Mouse (Mus musculus): ENCODE results near the gene Caprin2. TPM values are rescaled to one million over a fixed set of nuclear protein-coding genes. Genes with fewer than 3 reads are reported as not detected.
A peak's percentile ranks its signal among the peaks of the same experiment; 100 is the strongest.
"Not testable (repeated sequence)": the region's sequence is repeated elsewhere in the genome, so short reads cannot be mapped to it uniquely, and the experiment has no call there.

The Caprin2 gene
- total RNA-seq, 1 experiment: 25.7 TPM

- Histone ChIP-seq H3K36me3 (ENCODE audit: control insufficient read depth, insufficient read depth, low read length, poor library complexity, severe bottlenecking) (peaks cover 26% of the 10 kb centered on the region), H3K27ac (ENCODE audit: insufficient read depth, low read depth, low read length, poor library complexity, severe bottlenecking) (no peak overlapping the region), H3K9ac (ENCODE audit: insufficient read depth, low read depth, low read length, poor library complexity, severe bottlenecking) (peak overlapping the region; percentile 5; the same call in 1 of the 2 replicates), H3K4me1 (ENCODE audit: control insufficient read depth in 2 of 2, insufficient read depth in 2 of 2, low read length in 2 of 2, poor library complexity in 1 of 2) (peaks cover 9 to 12% of the 10 kb centered on the region in 2 experiments), H3K4me3 (ENCODE audit: insufficient read depth in 1 of 2, low read depth in 1 of 2, low read length in 2 of 2, poor library complexity in 1 of 2, severe bottlenecking in 1 of 2) (peak overlapping the region in 1 of 2 experiments; percentile 1; a peak in 1 of 4 replicates), H3K9me3 (ENCODE audit: control insufficient read depth, insufficient read depth, low read depth, low read length) (no peaks in the 10 kb centered on the region)
- DNase-seq (ENCODE audit: low read depth, low spot score): no peak
- TF ChIP-seq CHD2 (IDR thresholded peaks at IDR 0.05; ENCODE audit: low read depth, low read length): no peak
- no peak for TF ChIP-seq HCFC1 (IDR thresholded peaks at IDR 0.05; ENCODE audit: borderline replicate concordance, insufficient read depth, low read length)
- no peak for TF ChIP-seq MAFK (IDR thresholded peaks at IDR 0.05; ENCODE audit: insufficient read depth, low read depth, low read length)
- TF ChIP-seq ZNF384 (IDR thresholded peaks at IDR 0.05; ENCODE audit: low read depth, low read length): no peak
- no peak for TF ChIP-seq ZC3H11A (IDR thresholded peaks at IDR 0.05; ENCODE audit: borderline replicate concordance, low read depth, low read length)
- in situ Hi-C loops (cut with MboI; ENCODE audit: low sequenced_read_pairs in 2 of 2, unreplicated experiment in 2 of 2): no loop called here
These were observed 46.4 kb upstream of the Caprin2 start for GRCm38 (mm10) chr6:148942406-148942805.

GRCm38 (mm10) chr6:148941880-148942279 lies 45.8 kb upstream of the Caprin2 start:
- no peak overlapping the region for H3K27ac ChIP-seq (ENCODE audit: insufficient read depth, low read depth, low read length, poor library complexity, severe bottlenecking)
- H3K36me3 ChIP-seq (ENCODE audit: control insufficient read depth, insufficient read depth, low read length, poor library complexity, severe bottlenecking): peaks cover 26% of the 10 kb centered on the region
- no peak for DNase-seq (ENCODE audit: low read depth, low spot score)
- H3K4me1 ChIP-seq (ENCODE audit: control insufficient read depth in 2 of 2, insufficient read depth in 2 of 2, low read length in 2 of 2, poor library complexity in 1 of 2): peaks cover 9 to 11% of the 10 kb centered on the region in 2 experiments; a peak in 3 of 4 replicates
- TF ChIP-seq HCFC1 (IDR thresholded peaks at IDR 0.05; ENCODE audit: borderline replicate concordance, insufficient read depth, low read length): no peak
- H3K9me3 ChIP-seq (ENCODE audit: control insufficient read depth, insufficient read depth, low read depth, low read length): no peaks in the 10 kb centered on the region
- H3K4me3 ChIP-seq (ENCODE audit: insufficient read depth in 1 of 2, low read depth in 1 of 2, low read length in 2 of 2, poor library complexity in 1 of 2, severe bottlenecking in 1 of 2): peak overlapping the region; percentile 29 to 33; a peak in 3 of 4 replicates
- H3K9ac ChIP-seq (ENCODE audit: insufficient read depth, low read depth, low read length, poor library complexity, severe bottlenecking): 0 out of 2 replicates have a peak overlapping the region, but pooled peaks have one; percentile 7
- in situ Hi-C loops (cut with MboI; ENCODE audit: low sequenced_read_pairs in 2 of 2, unreplicated experiment in 2 of 2): no loop called here

- H3K4me3 ChIP-seq (ENCODE audit: insufficient read depth in 1 of 2, low read depth in 1 of 2, low read length in 2 of 2, poor library complexity in 1 of 2, severe bottlenecking in 1 of 2); in situ Hi-C loops (cut with MboI; ENCODE audit: low sequenced_read_pairs in 2 of 2, unreplicated experiment in 2 of 2); H3K9me3 ChIP-seq (ENCODE audit: control insufficient read depth, insufficient read depth, low read depth, low read length); H3K27ac ChIP-seq (ENCODE audit: insufficient read depth, low read depth, low read length, poor library complexity, severe bottlenecking); H3K9ac ChIP-seq (ENCODE audit: insufficient read depth, low read depth, low read length, poor library complexity, severe bottlenecking); DNase-seq (ENCODE audit: low read depth, low spot score): not testable (repeated sequence)
- peaks cover 9 to 20% of the 10 kb centered on the region in 2 experiments; a peak in 3 of 4 replicates for H3K4me1 ChIP-seq (ENCODE audit: control insufficient read depth in 2 of 2, insufficient read depth in 2 of 2, low read length in 2 of 2, poor library complexity in 1 of 2)
- H3K36me3 ChIP-seq (ENCODE audit: control insufficient read depth, insufficient read depth, low read length, poor library complexity, severe bottlenecking): peaks cover 21% of the 10 kb centered on the region
- TF ChIP-seq ZNF384 (IDR thresholded peaks at IDR 0.05; ENCODE audit: low read depth, low read length): peak; percentile 82
These were observed 44.3 kb upstream of the Caprin2 start for GRCm38 (mm10) chr6:148940383-148940782.

- Histone ChIP-seq H3K9ac (ENCODE audit: insufficient read depth, low read depth, low read length, poor library complexity, severe bottlenecking) (no peak overlapping the region), H3K27ac (ENCODE audit: insufficient read depth, low read depth, low read length, poor library complexity, severe bottlenecking) (no peak overlapping the region), H3K4me1 (ENCODE audit: control insufficient read depth in 2 of 2, insufficient read depth in 2 of 2, low read length in 2 of 2, poor library complexity in 1 of 2) (peaks cover 6 to 18% of the 10 kb centered on the region in 2 experiments; a peak in 3 of 4 replicates), H3K4me3 (ENCODE audit: insufficient read depth in 1 of 2, low read depth in 1 of 2, low read length in 2 of 2, poor library complexity in 1 of 2, severe bottlenecking in 1 of 2) (no peak overlapping the region), H3K36me3 (ENCODE audit: control insufficient read depth, insufficient read depth, low read length, poor library complexity, severe bottlenecking) (peaks cover 14% of the 10 kb centered on the region), H3K9me3 (ENCODE audit: control insufficient read depth, insufficient read depth, low read depth, low read length) (no peaks in the 10 kb centered on the region)
- in situ Hi-C loops (cut with MboI; ENCODE audit: low sequenced_read_pairs in 2 of 2, unreplicated experiment in 2 of 2): no loop called here
- no peak for DNase-seq (ENCODE audit: low read depth, low spot score)
- TF ChIP-seq ZNF384 (IDR thresholded peaks at IDR 0.05; ENCODE audit: low read depth, low read length): no peak
- TF ChIP-seq HCFC1 (IDR thresholded peaks at IDR 0.05; ENCODE audit: borderline replicate concordance, insufficient read depth, low read length): no peak
- TF ChIP-seq ZC3H11A (IDR thresholded peaks at IDR 0.05; ENCODE audit: borderline replicate concordance, low read depth, low read length): no peak
- no peak for TF ChIP-seq CHD2 (IDR thresholded peaks at IDR 0.05; ENCODE audit: low read depth, low read length)
- no peak for TF ChIP-seq MAFK (IDR thresholded peaks at IDR 0.05; ENCODE audit: insufficient read depth, low read depth, low read length)
These were observed 41.7 kb upstream of the Caprin2 start for GRCm38 (mm10) chr6:148937693-148938092.

GRCm38 (mm10) chr6:148934961-148935590 lies 39.0 kb upstream of the Caprin2 start:
- in situ Hi-C loops (cut with MboI; ENCODE audit: low sequenced_read_pairs in 2 of 2, unreplicated experiment in 2 of 2): no loop called here
- no peaks in the 10 kb centered on the region for H3K9me3 ChIP-seq (ENCODE audit: control insufficient read depth, insufficient read depth, low read depth, low read length)
- peaks cover 5 to 11% of the 10 kb centered on the region in 2 experiments; a peak in 3 of 4 replicates for H3K4me1 ChIP-seq (ENCODE audit: control insufficient read depth in 2 of 2, insufficient read depth in 2 of 2, low read length in 2 of 2, poor library complexity in 1 of 2)
- no peak for DNase-seq (ENCODE audit: low read depth, low spot score)
- TF ChIP-seq HCFC1 (IDR thresholded peaks at IDR 0.05; ENCODE audit: borderline replicate concordance, insufficient read depth, low read length): no peak
- TF ChIP-seq ZNF384 (IDR thresholded peaks at IDR 0.05; ENCODE audit: low read depth, low read length): 0 out of 2 replicates have a peak, but pooled peaks have one; percentile 14
- H3K27ac ChIP-seq (ENCODE audit: insufficient read depth, low read depth, low read length, poor library complexity, severe bottlenecking): no peak overlapping the region
- no peak overlapping the region for H3K9ac ChIP-seq (ENCODE audit: insufficient read depth, low read depth, low read length, poor library complexity, severe bottlenecking)
- H3K4me3 ChIP-seq (ENCODE audit: insufficient read depth in 1 of 2, low read depth in 1 of 2, low read length in 2 of 2, poor library complexity in 1 of 2, severe bottlenecking in 1 of 2): no peak overlapping the region
- H3K36me3 ChIP-seq (ENCODE audit: control insufficient read depth, insufficient read depth, low read length, poor library complexity, severe bottlenecking): peaks cover 25% of the 10 kb centered on the region

Data from ES-E14 (cell line).